Mouse (Mus musculus) spleen, adult 2 months (tissue): ENCODE measurements around the gene Scap. TPM values are rescaled to one million over a fixed set of nuclear protein-coding genes. Genes with fewer than 3 reads are reported as not detected.

ENCODE experiments used
- DNase-seq, 2 experiments: peaks; one replicate each; pipeline versions ENCODE4 v3.0.0 to v3.0.0-alpha.2; 2012 to 2021; ENCODE audit warnings: low spot score in 2 of 2, low read depth in 1 of 2
- H3K27ac ChIP-seq: fragments of 200-500 bp; 2 replicates; pipeline ENCODE4 v1.5.1; 2012; ENCODE audit warnings: low read length, inconsistent platforms; ENCODE audit not compliant: insufficient read depth
- H3K27me3 ChIP-seq: fragments of 200-500 bp; 2 replicates; pipeline ENCODE4 v1.6.1; 2012; ENCODE audit warnings: mild to moderate bottlenecking, moderate library complexity, low read length, inconsistent platforms; ENCODE audit not compliant: control insufficient read depth, insufficient read depth
- H3K36me3 ChIP-seq: fragments of 200-500 bp; 2 replicates; pipeline ENCODE4 v1.6.1; 2012; ENCODE audit warnings: mild to moderate bottlenecking, low read length, inconsistent platforms; ENCODE audit not compliant: control insufficient read depth, insufficient read depth
- H3K4me1 ChIP-seq: fragments of 200-500 bp; 2 replicates; pipeline ENCODE4 v1.6.1; 2011; ENCODE audit warnings: inconsistent platforms; ENCODE audit not compliant: control insufficient read depth, insufficient read depth, insufficient read length
- H3K4me3 ChIP-seq: fragments of 200-500 bp; 2 replicates; pipeline ENCODE4 v1.5.1; 2011; ENCODE audit warnings: mild to moderate bottlenecking, inconsistent platforms; ENCODE audit not compliant: insufficient read depth, insufficient read length; ENCODE audit errors: extremely low read depth
- CTCF ChIP-seq: fragments of 200-500 bp; IDR thresholded peaks from 2 replicates; pipeline ENCODE4 v1.5.1; 2011; ENCODE audit warnings: mild to moderate bottlenecking, inconsistent platforms; ENCODE audit not compliant: insufficient read depth, insufficient read length, insufficient replicate concordance; ENCODE audit errors: extremely low read depth
- POLR2A ChIP-seq: fragments of 200-500 bp; IDR thresholded peaks from 2 replicates; pipeline ENCODE4 v1.6.1; 2011; ENCODE audit warnings: low read depth, low read length, inconsistent platforms
- WGBS: fragments of 180-500 bp; shearing (Covaris S2); methylation state at CpG from one replicate; pipeline ENCODE4 v1.1.7; 2018; 5-methylcytosine and 5-hydroxymethylcytosine counted together
- polyA plus RNA-seq: library from polyadenylated mRNA; depleted of rRNA; stranded (reverse); fragments of >200 nt; gene quantifications from 2 replicates; pipeline ENCODE4 v1.2.3, GENCODE M21; 2012

The Scap gene
- polyA plus RNA-seq, 1 experiment, result 40.4 TPM

DNA sequence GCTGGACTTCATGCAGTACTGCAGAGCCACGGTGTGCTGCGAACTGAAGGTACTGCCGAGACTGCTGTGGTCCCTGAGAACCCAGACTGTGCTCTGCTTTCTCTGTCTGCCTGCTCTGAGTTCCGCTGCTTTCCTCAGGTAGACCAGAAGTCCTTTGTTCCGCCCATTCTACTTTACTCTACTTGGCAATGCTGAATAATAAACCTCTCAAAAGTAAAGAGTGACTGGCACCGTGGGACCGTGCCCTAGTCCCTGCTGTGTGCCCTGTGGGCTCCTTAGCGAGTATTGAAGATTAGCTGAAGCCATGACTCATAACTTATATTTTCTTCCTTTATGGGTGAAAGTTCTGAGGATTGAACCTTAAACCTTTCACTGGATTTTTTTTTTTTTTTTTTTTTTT lies 17.2 kb upstream of the Scap start:
- H3K36me3 ChIP-seq, result peaks cover 18% of the 10 kb centered on the region
- no peak overlapping the region for H3K27ac ChIP-seq
- no peak overlapping the region for H3K4me3 ChIP-seq
- 96% methylated on average over 8 of the region's 8 CpGs for WGBS
- no peaks in the 10 kb centered on the region for H3K27me3 ChIP-seq
- no peaks in the 10 kb centered on the region for H3K4me1 ChIP-seq
- no peak for DNase-seq
- TF ChIP-seq POLR2A, result no peak
- TF ChIP-seq CTCF, result no peak

DNA sequence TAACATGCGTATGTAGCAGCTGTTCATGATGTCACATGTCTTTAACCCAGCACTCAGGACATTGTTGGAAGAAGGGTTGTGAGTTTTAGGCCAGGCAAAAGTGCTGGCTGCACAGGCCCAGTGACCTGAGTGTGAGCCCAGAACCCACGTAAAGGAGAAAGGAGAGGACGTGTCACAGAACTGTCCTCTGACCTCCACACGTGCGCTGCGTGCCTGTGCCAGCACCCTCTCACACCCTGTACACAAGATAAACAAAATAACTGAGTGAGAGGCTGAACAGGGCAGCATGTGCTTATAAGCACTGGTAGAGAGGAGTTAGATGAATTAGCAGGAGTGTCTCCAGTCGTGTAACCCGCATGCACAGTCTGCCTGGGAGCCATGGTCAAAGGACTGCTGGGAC lies 16.6 kb upstream of the Scap start:
- Histone ChIP-seq H3K27me3 (no peaks in the 10 kb centered on the region), H3K4me3 (no peak overlapping the region), H3K4me1 (no peaks in the 10 kb centered on the region), H3K36me3 (peaks cover 15% of the 10 kb centered on the region), H3K27ac (no peak overlapping the region)
- WGBS, result 91% methylated on average over 8 of the region's 8 CpGs
- no peak for DNase-seq
- TF ChIP-seq POLR2A (no peak), CTCF (no peak)

DNA sequence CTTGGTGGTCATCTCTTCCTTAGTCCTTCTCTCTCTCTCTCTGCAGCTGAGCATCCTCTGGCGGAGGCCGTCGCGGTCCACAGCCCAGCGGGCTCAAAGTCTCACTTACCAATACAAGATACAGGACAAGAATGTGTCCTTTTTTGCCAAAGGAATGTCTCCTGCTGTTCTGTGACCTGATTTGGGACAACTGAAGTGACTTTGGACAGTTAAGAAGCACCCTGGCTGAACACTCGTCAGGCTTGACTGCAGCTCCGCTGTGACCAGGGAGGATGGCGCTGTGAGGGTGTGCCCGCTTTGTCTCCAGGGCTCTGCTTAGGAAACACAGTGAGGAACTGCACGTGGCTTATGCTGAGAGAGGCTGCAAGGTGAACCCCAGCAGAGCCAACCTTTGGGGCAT lies 12.3 kb upstream of the Scap start:
- H3K4me1 ChIP-seq, result no peaks in the 10 kb centered on the region
- H3K27ac ChIP-seq, result no peak overlapping the region
- DNase-seq, result no peak
- WGBS, result 87% methylated on average over 10 of the region's 10 CpGs
- no peak for TF ChIP-seq POLR2A
- no peak for TF ChIP-seq CTCF
- peaks cover 7% of the 10 kb centered on the region for H3K36me3 ChIP-seq
- H3K4me3 ChIP-seq, result no peak overlapping the region
- H3K27me3 ChIP-seq, result no peaks in the 10 kb centered on the region

DNA sequence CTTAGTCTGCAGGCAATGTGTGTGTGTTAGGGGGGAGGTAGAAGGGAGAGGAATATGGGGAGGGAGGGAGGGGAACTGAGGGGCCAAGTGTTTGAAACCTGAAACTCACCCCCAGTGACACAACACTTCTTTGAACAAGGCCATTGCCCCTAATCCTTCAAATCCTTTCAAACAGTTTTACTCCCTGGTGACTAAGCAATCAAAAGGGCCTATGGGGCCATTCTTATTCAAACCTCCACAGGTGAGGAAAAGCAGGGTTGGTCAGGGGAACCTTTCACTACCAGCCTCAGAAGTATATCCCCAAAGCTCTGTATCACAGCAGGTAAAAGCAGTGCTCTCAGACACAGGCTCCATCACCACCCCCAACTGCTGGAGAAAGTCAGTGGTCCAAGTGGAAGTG lies 10.1 kb upstream of the Scap start:
- Histone ChIP-seq H3K36me3 (peaks cover 1% of the 10 kb centered on the region), H3K27ac (no peak overlapping the region), H3K27me3 (no peaks in the 10 kb centered on the region), H3K4me1 (no peaks in the 10 kb centered on the region), H3K4me3 (no peak overlapping the region)
- no peak for DNase-seq
- TF ChIP-seq POLR2A (no peak), CTCF (no peak)

DNA sequence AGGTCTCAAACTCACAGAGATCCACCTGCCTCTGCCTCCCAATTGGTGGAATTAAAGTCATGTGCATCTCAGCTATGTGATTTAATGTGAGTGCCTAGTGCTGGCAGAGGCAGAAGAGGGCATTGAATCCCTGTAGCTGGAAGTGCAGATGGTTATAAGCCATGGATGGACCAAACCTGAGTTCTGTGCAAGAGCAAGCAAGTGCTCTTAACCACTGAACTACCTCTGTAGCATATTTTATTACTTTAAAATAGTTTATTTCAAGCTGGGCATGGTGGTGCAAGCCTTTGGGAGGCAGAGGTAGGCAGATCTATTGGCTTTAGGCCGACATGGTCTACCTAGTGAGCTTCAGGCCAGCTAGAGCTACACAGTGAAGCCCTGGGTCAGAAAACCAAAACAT lies 8.9 kb upstream of the Scap start:
- no peak overlapping the region for H3K27ac ChIP-seq
- no peaks in the 10 kb centered on the region for H3K27me3 ChIP-seq
- DNase-seq, result no peak
- H3K36me3 ChIP-seq, result peaks cover 1% of the 10 kb centered on the region
- WGBS, result 97% methylated on average over 1 of the region's 1 CpGs
- H3K4me1 ChIP-seq, result peaks cover 4% of the 10 kb centered on the region; the same call in 1 of the 2 replicates
- no peak overlapping the region for H3K4me3 ChIP-seq
- TF ChIP-seq POLR2A, result no peak
- no peak for TF ChIP-seq CTCF

DNA sequence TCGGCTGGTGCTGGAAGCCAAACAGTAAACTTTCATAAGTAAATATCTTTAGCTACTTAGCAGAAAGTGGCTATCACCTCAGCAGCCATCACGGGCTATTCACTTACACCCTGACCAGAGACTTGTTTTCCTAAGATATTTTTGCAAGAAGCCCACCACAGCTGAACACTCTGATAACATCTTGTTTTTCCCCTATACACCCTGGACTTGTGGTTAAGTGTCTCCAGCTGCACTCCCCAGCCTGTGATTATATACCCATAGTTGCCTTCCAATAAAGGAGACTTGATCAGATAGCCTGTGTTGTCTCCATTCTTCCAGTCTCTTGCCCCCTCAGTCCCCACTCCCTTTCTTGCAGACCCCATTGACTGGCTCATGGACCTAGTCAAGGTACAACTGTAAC lies 4.9 kb upstream of the Scap start:
- Histone ChIP-seq H3K4me1 (peaks cover 16% of the 10 kb centered on the region), H3K4me3 (no peak overlapping the region), H3K36me3 (no peaks in the 10 kb centered on the region), H3K27me3 (no peaks in the 10 kb centered on the region), H3K27ac (no peak overlapping the region)
- WGBS, result 77% methylated on average over 2 of the region's 2 CpGs
- no peak for TF ChIP-seq CTCF
- TF ChIP-seq POLR2A, result no peak
- DNase-seq, result no peak

DNA sequence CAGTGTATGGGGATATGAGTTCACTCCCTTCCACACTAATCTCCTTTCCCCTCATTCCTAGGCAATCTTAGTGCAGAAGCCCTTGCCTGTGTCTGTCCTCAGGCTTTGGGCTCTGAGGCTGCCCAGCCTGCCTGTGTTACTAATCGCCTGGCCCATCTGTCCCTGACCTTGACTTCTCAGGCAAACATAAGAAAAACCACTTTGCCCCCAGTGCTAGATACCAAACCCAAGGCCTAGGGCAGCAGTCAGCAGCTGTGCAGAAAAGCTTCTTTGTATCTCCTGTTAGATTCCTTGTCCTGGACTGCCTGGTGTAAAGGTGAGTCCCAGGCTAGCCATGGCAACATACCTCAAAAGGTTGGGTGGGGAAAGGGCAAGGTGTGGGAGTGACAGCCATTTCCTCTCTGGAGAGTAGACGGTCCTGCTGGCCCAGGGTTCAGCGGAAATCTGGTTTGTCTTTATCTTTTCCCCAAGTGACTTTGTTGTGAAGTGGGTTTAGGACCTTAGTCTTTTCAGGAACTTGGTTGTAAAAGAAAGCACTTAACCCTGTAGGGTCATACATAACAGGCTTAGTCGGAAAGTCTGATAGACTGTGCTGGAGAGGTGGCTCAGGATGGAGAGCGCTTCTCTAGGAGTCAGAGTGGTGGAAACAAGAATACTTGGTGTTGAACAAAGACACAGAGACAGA lies 4.0 kb upstream of the Scap start:
- TF ChIP-seq CTCF, result no peak
- TF ChIP-seq POLR2A, result no peak
- H3K27ac ChIP-seq, result peak overlapping the region; percentile 78
- DNase-seq, result no peak

DNA sequence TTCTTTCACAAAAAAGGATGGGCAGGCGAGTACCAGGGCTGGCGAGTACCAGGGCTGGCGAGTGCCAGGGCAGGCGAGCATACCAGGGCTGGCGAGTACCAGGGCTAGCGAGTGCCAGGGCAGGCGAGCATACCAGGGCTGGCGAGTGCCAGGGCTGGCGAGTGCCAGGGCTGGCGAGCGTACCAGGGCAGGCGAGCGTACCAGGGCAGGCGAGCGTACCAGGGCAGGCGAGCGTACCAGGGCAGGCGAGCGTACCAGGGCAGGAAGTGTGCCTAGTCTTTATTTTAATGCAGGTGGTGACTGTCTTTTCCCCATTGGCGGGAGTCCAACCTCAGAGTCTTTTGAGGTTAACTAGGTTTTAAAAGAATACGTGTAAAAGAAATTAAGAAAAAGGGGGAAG lies 3.4 kb upstream of the Scap start:
- no peaks in the 10 kb centered on the region for H3K36me3 ChIP-seq
- WGBS, result 6% methylated on average over 21 of the region's 21 CpGs
- TF ChIP-seq POLR2A (no peak), CTCF (no peak)
- peak overlapping the region; percentile 43; the same call in 1 of the 2 replicates for H3K4me3 ChIP-seq
- H3K27ac ChIP-seq, result peak overlapping the region; percentile 78
- peak; percentile 19 to 45 for DNase-seq
- H3K4me1 ChIP-seq, result peaks cover 16% of the 10 kb centered on the region
- H3K27me3 ChIP-seq, result no peaks in the 10 kb centered on the region

More for the DNA sequence above, 4.0 kb upstream of the Scap start:
- Histone ChIP-seq H3K4me3 (no peak overlapping the region), H3K36me3 (no peaks in the 10 kb centered on the region), H3K27me3 (no peaks in the 10 kb centered on the region), H3K4me1 (peaks cover 16% of the 10 kb centered on the region)
- WGBS, result 19% methylated on average over 5 of the region's 5 CpGs
